Mouse (Mus musculus): ENCODE measurements around the gene Zfp936.
A peak's percentile ranks its signal among the peaks of the same experiment; 100 is the strongest.
"Not testable (repeated sequence)": the region's sequence is repeated elsewhere in the genome, so short reads cannot be mapped to it uniquely, and the experiment has no call there.

The Zfp936 gene

DNA sequence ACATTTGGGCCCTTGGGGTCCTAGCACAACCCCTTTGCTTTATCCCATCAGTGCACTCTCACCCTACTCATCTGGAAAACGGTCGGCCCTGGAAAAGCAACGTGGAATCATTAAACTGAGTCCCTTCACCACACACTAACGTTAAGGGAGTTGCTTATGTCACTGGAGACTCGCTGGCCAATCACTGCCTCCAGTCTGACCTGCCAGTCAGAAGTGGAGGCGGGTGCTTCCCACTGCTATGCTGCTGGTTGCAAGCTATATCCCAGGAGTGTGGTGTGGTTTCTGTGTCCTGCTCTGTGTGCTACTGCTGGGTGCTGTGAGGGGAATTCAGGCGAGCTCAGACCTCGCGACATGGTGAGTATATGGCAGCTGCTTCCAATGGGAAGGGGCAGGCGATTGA, at the start of gene Zfp936:
TSS of gene Zfp936 (plus strand) at position 301 of the 400 bp plus-strand sequence.
- DNase-seq (ENCODE audit: low read depth) = not testable (repeated sequence)

DNA sequence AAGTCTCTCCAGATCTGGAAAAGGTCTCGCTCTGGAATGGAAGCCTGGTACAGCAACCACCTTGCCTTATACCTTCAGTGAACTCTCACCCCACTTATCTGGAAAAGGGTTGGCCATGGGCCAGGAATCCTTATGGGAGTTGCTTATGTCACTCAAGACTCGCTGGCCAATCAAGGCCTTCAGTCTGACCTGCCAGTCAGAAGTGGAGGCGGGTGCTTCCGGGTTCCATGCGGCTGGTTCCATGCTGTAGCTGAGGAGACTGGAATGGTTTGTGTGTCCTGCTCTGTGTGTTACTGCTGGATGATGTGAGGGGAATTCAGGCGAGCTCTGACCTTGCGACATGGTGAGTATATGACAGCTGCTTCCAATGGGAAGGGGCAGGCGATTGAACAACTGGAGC, 36.2 kb upstream of the Zfp936 start:
- DNase-seq (ENCODE audit: low read depth) = peak; percentile 1

GRCm38 (mm10) chr7:43128691-43129090, 14.7 kb downstream of the Zfp936 start:
- DNase-seq (ENCODE audit: low read depth) = not testable (repeated sequence)

- DNase-seq (ENCODE audit: low read depth) = not testable (repeated sequence)
Observed at GRCm38 (mm10) chr7:43164121-43164520, 50.1 kb downstream of the Zfp936 start.

GRCm38 (mm10) chr7:43167101-43167500, 53.1 kb downstream of the Zfp936 start:
- not testable (repeated sequence) for DNase-seq (ENCODE audit: low read depth)

GRCm38 (mm10) chr7:43167811-43168210, 53.8 kb downstream of the Zfp936 start:
- not testable (repeated sequence) for DNase-seq (ENCODE audit: low read depth)

DNA sequence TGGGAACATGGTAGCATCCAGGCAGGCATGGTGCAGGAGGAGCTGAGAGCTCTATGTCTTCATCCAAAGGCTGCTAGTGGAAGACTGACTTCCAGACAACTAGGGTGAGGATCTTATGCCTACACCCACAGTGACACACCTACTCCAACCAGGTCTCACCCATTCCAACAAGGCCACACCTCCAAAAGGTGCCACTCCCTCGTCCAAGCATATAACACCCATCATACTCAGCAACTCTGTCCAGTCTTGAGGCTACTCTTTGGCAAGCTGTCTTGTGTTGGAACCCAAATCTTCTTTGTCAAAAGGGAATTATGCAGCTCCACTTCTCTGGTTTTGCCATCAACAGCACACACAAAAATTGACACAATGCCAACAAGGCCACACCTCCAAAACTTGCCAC, 54.2 kb downstream of the Zfp936 start:
- not testable (repeated sequence) for DNase-seq (ENCODE audit: low read depth)

GRCm38 (mm10) chr7:43177003-43177702, 63.1 kb downstream of the Zfp936 start:
- no peak for DNase-seq (ENCODE audit: low read depth)

DNA sequence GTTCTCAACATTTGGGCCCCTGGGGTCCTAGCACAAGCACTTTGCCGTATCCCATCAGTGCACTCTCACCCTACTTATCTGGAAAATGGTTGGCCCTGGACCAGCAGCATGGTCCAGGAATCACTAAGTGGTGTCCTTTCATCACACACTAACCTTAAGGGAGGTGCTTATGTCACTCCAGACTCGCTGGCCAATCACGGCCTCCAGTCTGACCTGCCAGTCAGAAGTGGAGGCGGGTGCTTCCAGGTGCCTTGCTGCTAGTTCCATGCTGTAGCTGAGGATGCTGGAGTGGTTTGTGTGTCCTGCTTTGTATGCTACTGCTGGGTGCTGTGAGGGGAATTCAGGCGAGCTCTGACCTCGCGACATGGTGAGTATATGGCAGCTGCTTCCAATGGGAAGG, 99.8 kb downstream of the Zfp936 start:
- not testable (repeated sequence) for DNase-seq (ENCODE audit: low read depth)
